Mouse (Mus musculus) heart, adult 2 months (tissue): ENCODE results near the gene Srsf5.

ENCODE experiments used
- CTCF ChIP-seq: fragments of 200-600 bp; IDR thresholded peaks from 2 replicates; pipeline ENCODE4 v1.8.1; 2022; ENCODE audit warnings: antibody characterized with exemption, mild to moderate bottlenecking, moderate library complexity
- POLR2A ChIP-seq: fragments of 200-500 bp; IDR thresholded peaks from 2 replicates; pipeline ENCODE4 v1.6.1; 2011; ENCODE audit warnings: mild to moderate bottlenecking, low read depth, low read length, control low read depth; ENCODE audit not compliant: insufficient read depth

GRCm38 (mm10) chr12:80927518-80927917, 17.8 kb upstream of the Srsf5 start:
- no peak for TF ChIP-seq CTCF
- no peak for TF ChIP-seq POLR2A
